Mouse (Mus musculus): ENCODE data around the gene Gpr176. TPM values are rescaled to one million over a fixed set of nuclear protein-coding genes. Genes with fewer than 3 reads are reported as not detected.

The Gpr176 gene
- polyA plus RNA-seq, 1 experiment from 2014 or later: 0.66 TPM

DNA sequence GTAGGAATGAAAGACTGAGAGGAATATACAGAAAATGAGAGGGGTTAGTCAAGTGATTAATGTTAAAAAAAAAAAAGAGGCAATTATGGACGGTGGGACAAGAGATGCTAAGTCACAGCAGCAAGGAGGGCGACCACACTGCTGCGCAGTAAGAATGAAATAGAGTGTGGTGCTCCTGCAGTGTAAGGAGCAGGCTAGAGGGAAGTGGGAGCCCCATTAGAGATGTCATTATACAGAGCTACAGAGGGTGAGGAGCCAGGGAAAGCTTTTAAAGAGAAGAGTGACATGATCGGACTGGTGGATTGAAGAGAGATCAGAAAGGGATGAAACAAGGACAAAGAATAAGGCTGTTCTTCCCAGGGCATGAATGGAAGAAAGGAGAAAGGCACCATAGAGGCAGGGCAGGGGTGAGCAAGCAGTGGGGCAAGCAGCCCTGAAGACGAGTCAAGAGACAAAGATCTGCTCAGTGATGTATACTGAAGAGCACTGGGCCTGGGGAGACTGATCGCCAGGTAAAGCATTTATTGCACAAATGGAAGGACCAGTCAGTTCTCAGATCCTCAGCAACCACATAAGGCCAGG, 18.0 kb downstream of the Gpr176 start:
- no peak for ATAC-seq
- H3K36me3 ChIP-seq: no peaks in the 10 kb centered on the region
- no peak overlapping the region for H3K9ac ChIP-seq
- no peaks in the 10 kb centered on the region for H3K4me1 ChIP-seq
- H3K27ac ChIP-seq: no peak overlapping the region
- no peak overlapping the region for H3K4me2 ChIP-seq
- H3K27me3 ChIP-seq (replicated peaks): peaks cover under 1% of the 10 kb centered on the region; the same call in 1 of the 2 replicates
- no peak overlapping the region for H3K4me3 ChIP-seq
- H3K9me3 ChIP-seq (replicated peaks): no peaks in the 10 kb centered on the region
- WGBS (ENCODE audit: insufficient replicate concordance): 61% methylated on average over 6 of the region's 6 CpGs

GRCm38 (mm10) chr2:118353916-118354403, 19.3 kb downstream of the Gpr176 start:
- Histone ChIP-seq H3K27ac (no peak overlapping the region), H3K9ac (no peak overlapping the region), H3K4me3 (no peak overlapping the region), H3K9me3 (replicated peaks) (no peaks in the 10 kb centered on the region), H3K4me2 (no peak overlapping the region), H3K36me3 (no peaks in the 10 kb centered on the region), H3K27me3 (replicated peaks) (no peaks in the 10 kb centered on the region; the same call in 1 of the 2 replicates), H3K4me1 (no peaks in the 10 kb centered on the region)
- no peak for ATAC-seq
- 61% methylated on average over 4 of the region's 4 CpGs for WGBS (ENCODE audit: insufficient replicate concordance)

- Histone ChIP-seq H3K9me3 (replicated peaks) (no peaks in the 10 kb centered on the region), H3K4me3 (no peak overlapping the region), H3K4me2 (no peak overlapping the region), H3K9ac (no peak overlapping the region), H3K27ac (no peak overlapping the region), H3K36me3 (no peaks in the 10 kb centered on the region), H3K4me1 (no peaks in the 10 kb centered on the region), H3K27me3 (replicated peaks) (no peaks in the 10 kb centered on the region; the same call in 1 of the 2 replicates)
- WGBS (ENCODE audit: insufficient replicate concordance): 45% methylated on average over 4 of the region's 4 CpGs
- ATAC-seq: no peak
Observed at GRCm38 (mm10) chr2:118353498-118353897, 19.7 kb downstream of the Gpr176 start.

DNA sequence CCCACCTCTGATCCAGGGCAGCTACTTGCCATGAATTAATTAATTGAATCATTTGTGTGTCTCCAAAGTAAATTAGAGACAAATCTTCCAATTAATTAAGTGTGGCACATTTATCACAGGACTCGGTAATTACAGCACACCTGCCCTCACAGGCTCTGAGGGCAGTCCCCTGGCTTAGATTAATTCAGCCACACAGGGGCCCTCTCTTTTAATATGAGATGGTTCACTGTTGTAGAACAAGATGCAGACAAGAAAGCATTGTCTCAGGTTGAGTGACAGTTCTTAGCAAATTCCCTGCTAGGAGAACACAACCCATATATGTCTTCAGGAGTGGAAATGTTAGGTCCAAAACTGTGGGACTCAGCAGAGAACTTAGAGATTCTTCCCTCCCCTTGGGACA, 27.7 kb downstream of the Gpr176 start:
- Histone ChIP-seq H3K4me3 (no peak overlapping the region), H3K9ac (no peak overlapping the region), H3K27me3 (replicated peaks) (no peaks in the 10 kb centered on the region; the same call in 1 of the 2 replicates), H3K27ac (no peak overlapping the region), H3K36me3 (no peaks in the 10 kb centered on the region), H3K4me2 (no peak overlapping the region), H3K4me1 (no peaks in the 10 kb centered on the region), H3K9me3 (replicated peaks) (no peaks in the 10 kb centered on the region)
- ATAC-seq: no peak
- 60% methylated on average over 1 of the region's 1 CpGs for WGBS (ENCODE audit: insufficient replicate concordance)

GRCm38 (mm10) chr2:118343897-118344296, 29.3 kb downstream of the Gpr176 start:
- no peak overlapping the region for H3K27ac ChIP-seq
- H3K9me3 ChIP-seq (replicated peaks): no peaks in the 10 kb centered on the region
- no peaks in the 10 kb centered on the region for H3K36me3 ChIP-seq
- no peaks in the 10 kb centered on the region for H3K4me1 ChIP-seq
- H3K4me3 ChIP-seq: no peak overlapping the region
- no peak overlapping the region for H3K4me2 ChIP-seq
- no peak for ATAC-seq
- H3K27me3 ChIP-seq (replicated peaks): no peaks in the 10 kb centered on the region; the same call in 1 of the 2 replicates
- WGBS (ENCODE audit: insufficient replicate concordance): 54% methylated on average over 3 of the region's 3 CpGs
- no peak overlapping the region for H3K9ac ChIP-seq

DNA sequence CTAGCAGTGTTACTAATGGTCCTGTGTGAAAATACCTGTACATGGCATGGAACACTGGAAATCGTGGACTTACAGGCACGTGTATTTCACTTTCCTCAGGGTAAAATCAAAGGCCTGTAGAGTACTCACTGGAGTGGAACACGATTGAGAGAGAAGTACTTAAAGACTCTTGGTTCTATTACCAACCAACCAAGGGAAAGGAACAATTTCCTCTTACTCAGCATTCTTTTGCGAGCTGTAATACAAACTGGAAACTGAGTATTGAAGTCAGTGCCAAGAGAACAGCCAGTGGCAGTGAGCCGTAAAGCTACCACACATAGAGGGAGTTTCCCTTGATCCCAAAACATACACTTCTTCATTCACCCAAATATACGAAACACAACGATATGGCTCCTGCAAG, 31.9 kb downstream of the Gpr176 start:
- H3K9ac ChIP-seq: no peak overlapping the region
- ATAC-seq: no peak
- no peaks in the 10 kb centered on the region for H3K9me3 ChIP-seq (replicated peaks)
- H3K27me3 ChIP-seq (replicated peaks): no peaks in the 10 kb centered on the region; the same call in 1 of the 2 replicates
- no peaks in the 10 kb centered on the region for H3K36me3 ChIP-seq
- H3K4me1 ChIP-seq: no peaks in the 10 kb centered on the region
- no peak overlapping the region for H3K4me3 ChIP-seq
- no peak overlapping the region for H3K27ac ChIP-seq
- H3K4me2 ChIP-seq: no peak overlapping the region
- WGBS (ENCODE audit: insufficient replicate concordance): 68% methylated on average over 7 of the region's 7 CpGs

GRCm38 (mm10) chr2:118336084-118336483, 37.1 kb downstream of the Gpr176 start:
- ATAC-seq: no peak
- H3K9ac ChIP-seq: no peak overlapping the region

GRCm38 (mm10) chr2:118322663-118323062, 50.6 kb downstream of the Gpr176 start:
- no peaks in the 10 kb centered on the region for H3K9me3 ChIP-seq (replicated peaks)
- ATAC-seq: no peak
- no peaks in the 10 kb centered on the region for H3K36me3 ChIP-seq
- no peak overlapping the region for H3K4me3 ChIP-seq
- no peaks in the 10 kb centered on the region for H3K27me3 ChIP-seq (replicated peaks)
- H3K27ac ChIP-seq: no peak overlapping the region
- no peak overlapping the region for H3K4me2 ChIP-seq
- H3K9ac ChIP-seq: no peak overlapping the region
- WGBS (ENCODE audit: insufficient replicate concordance): 38% methylated on average over 4 of the region's 5 CpGs
- H3K4me1 ChIP-seq: no peaks in the 10 kb centered on the region

More at GRCm38 (mm10) chr2:118336084-118336483, 37.1 kb downstream of the Gpr176 start:
- no peaks in the 10 kb centered on the region for H3K9me3 ChIP-seq (replicated peaks)
- H3K27ac ChIP-seq: no peak overlapping the region
- H3K4me3 ChIP-seq: no peak overlapping the region
- H3K4me1 ChIP-seq: no peaks in the 10 kb centered on the region
- no peaks in the 10 kb centered on the region for H3K36me3 ChIP-seq
- H3K4me2 ChIP-seq: no peak overlapping the region
- 38% methylated on average over 2 of the region's 2 CpGs for WGBS (ENCODE audit: insufficient replicate concordance)
- no peaks in the 10 kb centered on the region for H3K27me3 ChIP-seq (replicated peaks)

DNA sequence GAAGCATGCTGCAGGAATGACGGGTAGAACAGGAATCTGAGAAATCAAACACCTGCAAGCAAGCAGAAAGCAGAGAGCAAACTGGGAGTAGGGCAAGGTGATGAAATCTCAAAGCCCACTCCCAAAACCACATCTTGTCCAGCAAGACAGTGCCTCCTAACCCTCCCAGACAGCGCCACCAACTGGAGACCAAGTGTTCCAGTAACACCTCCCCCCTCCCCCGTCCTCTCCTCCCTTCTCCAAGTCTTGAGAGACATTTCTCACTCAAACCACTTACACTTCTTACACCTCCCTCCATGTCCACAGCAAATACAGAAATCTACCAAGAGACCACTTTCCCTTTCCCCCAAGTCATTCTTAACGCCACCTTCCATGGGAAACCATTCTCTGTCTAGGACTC, 51.4 kb downstream of the Gpr176 start:
- WGBS (ENCODE audit: insufficient replicate concordance): 61% methylated on average over 4 of the region's 4 CpGs

DNA sequence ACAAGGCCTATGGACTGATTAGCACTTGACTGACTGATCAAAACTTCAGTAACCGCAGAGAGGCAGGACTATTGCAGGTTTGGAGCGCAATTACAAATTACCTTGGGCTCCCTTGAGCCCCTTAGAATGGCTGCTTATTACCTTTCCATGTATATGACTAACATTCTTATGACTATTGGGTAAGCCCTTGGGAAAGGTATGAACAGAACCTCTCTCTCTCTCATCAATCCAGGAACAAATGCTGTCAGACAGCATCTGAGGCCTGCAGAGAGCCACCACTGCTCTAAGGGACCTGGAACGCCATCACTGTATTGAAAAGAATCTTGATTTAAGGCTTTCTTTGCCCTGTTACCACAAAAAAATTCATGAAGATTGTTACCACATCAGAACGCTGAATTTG, 52.1 kb downstream of the Gpr176 start:
- Histone ChIP-seq H3K27me3 (replicated peaks) (no peaks in the 10 kb centered on the region), H3K4me1 (no peaks in the 10 kb centered on the region), H3K36me3 (no peaks in the 10 kb centered on the region), H3K27ac (no peak overlapping the region), H3K4me2 (no peak overlapping the region), H3K4me3 (no peak overlapping the region), H3K9me3 (replicated peaks) (no peaks in the 10 kb centered on the region), H3K9ac (no peak overlapping the region)
- no peak for ATAC-seq
- WGBS (ENCODE audit: insufficient replicate concordance): 81% methylated on average over 4 of the region's 4 CpGs

More for the DNA sequence above, 51.4 kb downstream of the Gpr176 start:
- Histone ChIP-seq H3K27ac (no peak overlapping the region), H3K9ac (no peak overlapping the region), H3K4me2 (no peak overlapping the region), H3K4me3 (no peak overlapping the region), H3K4me1 (no peaks in the 10 kb centered on the region), H3K9me3 (replicated peaks) (no peaks in the 10 kb centered on the region), H3K27me3 (replicated peaks) (no peaks in the 10 kb centered on the region), H3K36me3 (no peaks in the 10 kb centered on the region)
- ATAC-seq: no peak

DNA sequence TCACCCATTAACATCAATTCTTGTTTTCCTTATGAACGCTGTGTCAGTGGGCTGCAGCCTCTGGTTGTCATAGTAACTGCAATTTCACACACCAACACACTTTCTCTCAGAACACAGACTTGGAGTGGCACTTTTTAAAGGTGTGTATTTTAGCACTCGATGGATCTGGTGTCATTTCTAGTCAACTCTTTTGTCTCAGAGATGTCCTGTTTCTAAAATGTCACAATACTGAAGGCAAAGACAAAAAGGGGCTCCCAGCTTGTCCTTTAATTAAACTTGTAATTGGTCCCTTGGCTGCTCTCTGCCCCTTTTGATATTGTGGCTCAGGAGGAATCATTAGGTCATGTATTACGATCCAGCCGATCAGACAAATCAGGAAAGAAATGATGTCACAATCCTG, 52.7 kb downstream of the Gpr176 start:
- H3K36me3 ChIP-seq: no peaks in the 10 kb centered on the region
- H3K27me3 ChIP-seq (replicated peaks): no peaks in the 10 kb centered on the region
- WGBS (ENCODE audit: insufficient replicate concordance): 69% methylated on average over 4 of the region's 4 CpGs
- no peak overlapping the region for H3K27ac ChIP-seq
- H3K9me3 ChIP-seq (replicated peaks): no peaks in the 10 kb centered on the region
- H3K4me3 ChIP-seq: no peak overlapping the region
- ATAC-seq: no peak
- H3K4me1 ChIP-seq: no peaks in the 10 kb centered on the region
- H3K9ac ChIP-seq: no peak overlapping the region
- no peak overlapping the region for H3K4me2 ChIP-seq

- no peak overlapping the region for H3K4me3 ChIP-seq
- H3K4me2 ChIP-seq: no peak overlapping the region
- ATAC-seq: no peak
- H3K4me1 ChIP-seq: no peaks in the 10 kb centered on the region
- WGBS (ENCODE audit: insufficient replicate concordance): 63% methylated on average over 5 of the region's 5 CpGs
- H3K9me3 ChIP-seq (replicated peaks): no peaks in the 10 kb centered on the region
- no peak overlapping the region for H3K9ac ChIP-seq
- no peaks in the 10 kb centered on the region for H3K27me3 ChIP-seq (replicated peaks)
- H3K27ac ChIP-seq: no peak overlapping the region
- H3K36me3 ChIP-seq: no peaks in the 10 kb centered on the region
Observed at GRCm38 (mm10) chr2:118319176-118319575, 54.0 kb downstream of the Gpr176 start.

- no peak for ATAC-seq
- 50% methylated on average over 2 of the region's 2 CpGs for WGBS (ENCODE audit: insufficient replicate concordance)
- Histone ChIP-seq H3K4me1 (no peaks in the 10 kb centered on the region), H3K27ac (no peak overlapping the region), H3K9me3 (replicated peaks) (no peaks in the 10 kb centered on the region), H3K4me2 (no peak overlapping the region), H3K27me3 (replicated peaks) (no peaks in the 10 kb centered on the region), H3K36me3 (no peaks in the 10 kb centered on the region), H3K9ac (no peak overlapping the region), H3K4me3 (no peak overlapping the region)
Observed at GRCm38 (mm10) chr2:118316939-118317338, 56.3 kb downstream of the Gpr176 start.

Data from liver, embryonic 12.5 days (tissue).